Mouse (Mus musculus): ENCODE data around the gene Nedd8. TPM values are rescaled to one million over a fixed set of nuclear protein-coding genes. Genes with fewer than 3 reads are reported as not detected.
A peak's percentile ranks its signal among the peaks of the same experiment; 100 is the strongest.

Gene Nedd8
- total RNA-seq, 1 experiment from 2014 or later = 224 TPM

- peak; percentile 59; the same call in 1 of the 2 replicates for ATAC-seq (replicated peaks; ENCODE audit: insufficient number of reproducible peaks, low FRiP score, low TSS enrichment, poor library complexity, severe bottlenecking)
Measured at GRCm38 (mm10) chr14:55629312-55629711, 42.6 kb downstream of the Nedd8 start.

GRCm38 (mm10) chr14:55628077-55628827 lies 43.7 kb downstream of the Nedd8 start:
- no peak for ATAC-seq (replicated peaks; ENCODE audit: insufficient number of reproducible peaks, low FRiP score, low TSS enrichment, poor library complexity, severe bottlenecking)

- no peak for ATAC-seq (replicated peaks; ENCODE audit: insufficient number of reproducible peaks, low FRiP score, low TSS enrichment, poor library complexity, severe bottlenecking)
Measured at GRCm38 (mm10) chr14:55618486-55619195, 53.3 kb downstream of the Nedd8 start.

- ATAC-seq (replicated peaks; ENCODE audit: insufficient number of reproducible peaks, low FRiP score, low TSS enrichment, poor library complexity, severe bottlenecking) = peak; percentile 40; the same call in 1 of the 2 replicates
Measured at GRCm38 (mm10) chr14:55617822-55618221, 54.1 kb downstream of the Nedd8 start, which contains the start of gene Rec8. Gene Rec8, plus strand, starts transcription at chr14:55618037.

GRCm38 (mm10) chr14:55616844-55617243 lies 55.1 kb downstream of the Nedd8 start:
- ATAC-seq (replicated peaks; ENCODE audit: insufficient number of reproducible peaks, low FRiP score, low TSS enrichment, poor library complexity, severe bottlenecking) = no peak

GRCm38 (mm10) chr14:55615876-55616275 lies 56.0 kb downstream of the Nedd8 start:
- ATAC-seq (replicated peaks; ENCODE audit: insufficient number of reproducible peaks, low FRiP score, low TSS enrichment, poor library complexity, severe bottlenecking) = no peak

GRCm38 (mm10) chr14:55614565-55615178 lies 57.3 kb downstream of the Nedd8 start:
- no peak for ATAC-seq (replicated peaks; ENCODE audit: insufficient number of reproducible peaks, low FRiP score, low TSS enrichment, poor library complexity, severe bottlenecking)

GRCm38 (mm10) chr14:55613346-55613745 lies 58.6 kb downstream of the Nedd8 start:
- ATAC-seq (replicated peaks; ENCODE audit: insufficient number of reproducible peaks, low FRiP score, low TSS enrichment, poor library complexity, severe bottlenecking) = no peak

Other genes starting within 250 kb of the Nedd8 start
- 29.7 to 79.0 TPM (median 63.6 TPM) in 3 replicates for gene Dhrs4, start 193.4 kb downstream of the Nedd8 start, total RNA-seq (2017)
- gene Carmil3, start 181.5 kb downstream of the Nedd8 start, total RNA-seq (2017) = not detected in 3 replicates
- gene Cpne6, start 161.7 kb downstream of the Nedd8 start, total RNA-seq (2017) = not detected in 3 replicates
- not detected in 3 replicates for gene Nrl, start 147.1 kb downstream of the Nedd8 start, total RNA-seq (2017)
- 17.3 to 21.1 TPM (median 18.2 TPM) in 3 replicates for gene Pck2, start 131.9 kb downstream of the Nedd8 start, total RNA-seq (2017)
- 70.5 to 154 TPM (median 91.7 TPM) in 3 replicates for gene Dcaf11, start 112.1 kb downstream of the Nedd8 start, total RNA-seq (2017)
- gene A730061H03Rik, start 111.7 kb downstream of the Nedd8 start, total RNA-seq (2017) = 1.7 to 11.4 TPM in 2 of 3 replicates, not detected in the other
- gene Fitm1, start 96.5 kb downstream of the Nedd8 start, total RNA-seq (2017) = not detected in 3 replicates
- gene Psme1, start 94.0 kb downstream of the Nedd8 start, total RNA-seq (2017) = 318 to 422 TPM (median 336 TPM) in 3 replicates
- 10.5 to 13.0 TPM (median 12.1 TPM) in 3 replicates for gene Emc9, start 86.8 kb downstream of the Nedd8 start, total RNA-seq (2017)
- 275 to 334 TPM (median 300 TPM) in 3 replicates for gene Psme2, start 81.0 kb downstream of the Nedd8 start, total RNA-seq (2017)
- 25.1 to 38.5 TPM (median 38.4 TPM) in 3 replicates for gene Rnf31, start 80.4 kb downstream of the Nedd8 start, total RNA-seq (2017)
- 76.6 to 92.0 TPM (median 77.4 TPM) in 3 replicates for gene Irf9, start 68.6 kb downstream of the Nedd8 start, total RNA-seq (2017)
- gene Rec8, start 54.1 kb downstream of the Nedd8 start, total RNA-seq (2017) = 3.1 to 4.4 TPM (median 3.4 TPM) in 3 replicates
- 3.7 to 13.4 TPM (median 11.8 TPM) in 3 replicates for gene Ipo4, start 36.2 kb downstream of the Nedd8 start, total RNA-seq (2017)
- 1.9 to 2.0 TPM in 2 of 3 replicates, not detected in the other for gene Gm49378, start 34.2 kb downstream of the Nedd8 start, total RNA-seq (2017)
- gene Tm9sf1, start 28.3 kb downstream of the Nedd8 start, total RNA-seq (2017) = 49.4 to 58.5 TPM (median 55.5 TPM) in 3 replicates
- gene Tssk4, start 21.9 kb downstream of the Nedd8 start, total RNA-seq (2017) = 0.58 TPM in 1 of 3 replicates, not detected in the others
- gene Mdp1, start 11.6 kb downstream of the Nedd8 start, total RNA-seq (2017) = 41.8 to 53.9 TPM (median 42.8 TPM) in 3 replicates
- 24.7 to 33.1 TPM (median 25.6 TPM) in 3 replicates for gene Gmpr2, start 183 bp downstream of the Nedd8 start, total RNA-seq (2017)
- 42.6 to 96.3 TPM (median 46.5 TPM) in 3 replicates for gene Tinf2, start 9.7 kb upstream of the Nedd8 start, total RNA-seq (2017)
- 0.49 to 4.7 TPM (median 1.5 TPM) in 3 replicates for gene Tgm1, start 41.8 kb upstream of the Nedd8 start, total RNA-seq (2017)
- 19.8 to 29.6 TPM (median 20.8 TPM) in 3 replicates for gene Rabggta, start 50.1 kb upstream of the Nedd8 start, total RNA-seq (2017)
- 23.7 to 32.1 TPM (median 30.6 TPM) in 3 replicates for gene Dhrs1, start 73.6 kb upstream of the Nedd8 start, total RNA-seq (2017)
- gene Nop9, start 73.6 kb upstream of the Nedd8 start, total RNA-seq (2017) = 11.9 to 15.0 TPM (median 13.8 TPM) in 3 replicates
- gene Cideb, start 86.3 kb upstream of the Nedd8 start, total RNA-seq (2017) = 1.0 to 1.3 TPM in 2 of 3 replicates, not detected in the other
- gene Ltb4r2, start 89.3 kb upstream of the Nedd8 start, total RNA-seq (2017) = 0.10 to 1.2 TPM (median 0.29 TPM) in 3 replicates
- 14.5 to 27.0 TPM (median 18.8 TPM) in 3 replicates for gene Ltb4r1, start 93.8 kb upstream of the Nedd8 start, total RNA-seq (2017)
- 2.2 to 4.2 TPM (median 2.5 TPM) in 3 replicates for gene Adcy4, start 112.0 kb upstream of the Nedd8 start, total RNA-seq (2017)
- 18.7 to 37.5 TPM (median 30.9 TPM) in 3 replicates for gene Ripk3, start 116.7 kb upstream of the Nedd8 start, total RNA-seq (2017)
- not detected in 3 replicates for gene Nfatc4, start 151.0 kb upstream of the Nedd8 start, total RNA-seq (2017)
- 0.10 to 0.75 TPM (median 0.49 TPM) in 3 replicates for gene Nynrin, start 181.9 kb upstream of the Nedd8 start, total RNA-seq (2017)
- 0.38 TPM in 1 of 3 replicates, not detected in the others for gene Cbln3, start 212.3 kb upstream of the Nedd8 start, total RNA-seq (2017)
- gene Khnyn, start 212.8 kb upstream of the Nedd8 start, total RNA-seq (2017) = 72.1 to 108 TPM (median 80.9 TPM) in 3 replicates
- 3.1 to 12.3 TPM (median 6.2 TPM) in 3 replicates for gene Sdr39u1, start 228.2 kb upstream of the Nedd8 start, total RNA-seq (2017)

All from monocyte, adult 5-6 weeks (primary cell).